Mouse (Mus musculus): Measurements from ENCODE around the gene Rgma. TPM values are rescaled to one million over a fixed set of nuclear protein-coding genes. Genes with fewer than 3 reads are reported as not detected.

The Rgma gene
- polyA plus RNA-seq, 1 experiment from 2014 or later = 3.8 TPM

DNA sequence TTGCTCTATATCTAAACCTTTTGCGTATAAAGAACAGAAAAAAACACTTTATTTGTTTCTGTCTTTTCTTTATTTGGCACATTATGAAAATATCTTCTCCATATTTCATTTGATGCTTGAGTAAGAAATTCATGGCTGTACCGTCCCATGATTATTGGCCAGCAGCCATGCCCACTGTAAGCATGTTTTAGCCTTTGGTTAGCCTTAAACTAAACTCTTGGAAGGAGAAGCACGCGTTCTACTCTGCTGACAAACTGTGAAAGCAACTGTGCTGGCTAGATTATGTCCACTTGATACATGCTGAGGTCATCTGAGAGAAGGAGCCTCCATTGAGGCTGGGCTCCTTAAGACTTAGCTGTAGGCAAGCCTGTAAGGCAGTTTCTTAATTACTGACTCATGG, 66.9 kb downstream of the Rgma start:
- WGBS = 94% methylated on average over 4 of the region's 4 CpGs
- Histone ChIP-seq H3K9ac (no peak overlapping the region), H3K36me3 (peaks cover 100% of the 10 kb centered on the region), H3K4me2 (no peak overlapping the region), H3K4me3 (no peak overlapping the region), H3K4me1 (peaks cover 11% of the 10 kb centered on the region), H3K27me3 (replicated peaks) (no peaks in the 10 kb centered on the region), H3K9me3 (no peaks in the 10 kb centered on the region; the same call in 1 of the 2 replicates), H3K27ac (replicated peaks) (no peak overlapping the region)
- no peak for ATAC-seq (ENCODE audit: extremely low read depth, insufficient number of reproducible peaks, low FRiP score, low TSS enrichment)

- H3K27me3 ChIP-seq (replicated peaks) = no peaks in the 10 kb centered on the region
- ATAC-seq (ENCODE audit: extremely low read depth, insufficient number of reproducible peaks, low FRiP score, low TSS enrichment) = no peak
These were observed 76.3 kb downstream of the Rgma start for GRCm38 (mm10) chr7:73451594-73451993.

GRCm38 (mm10) chr7:73452187-73452808, 77.0 kb downstream of the Rgma start:
- no peak for ATAC-seq (ENCODE audit: extremely low read depth, insufficient number of reproducible peaks, low FRiP score, low TSS enrichment)
- WGBS = 82% methylated on average over 3 of the region's 3 CpGs

More at GRCm38 (mm10) chr7:73451594-73451993, 76.3 kb downstream of the Rgma start:
- Histone ChIP-seq H3K9me3 (no peaks in the 10 kb centered on the region), H3K27ac (replicated peaks) (no peak overlapping the region), H3K9ac (no peak overlapping the region), H3K4me1 (peaks cover 16% of the 10 kb centered on the region), H3K4me2 (no peak overlapping the region), H3K36me3 (peaks cover 98% of the 10 kb centered on the region), H3K4me3 (no peak overlapping the region)
- 95% methylated on average over 4 of the region's 4 CpGs for WGBS

DNA sequence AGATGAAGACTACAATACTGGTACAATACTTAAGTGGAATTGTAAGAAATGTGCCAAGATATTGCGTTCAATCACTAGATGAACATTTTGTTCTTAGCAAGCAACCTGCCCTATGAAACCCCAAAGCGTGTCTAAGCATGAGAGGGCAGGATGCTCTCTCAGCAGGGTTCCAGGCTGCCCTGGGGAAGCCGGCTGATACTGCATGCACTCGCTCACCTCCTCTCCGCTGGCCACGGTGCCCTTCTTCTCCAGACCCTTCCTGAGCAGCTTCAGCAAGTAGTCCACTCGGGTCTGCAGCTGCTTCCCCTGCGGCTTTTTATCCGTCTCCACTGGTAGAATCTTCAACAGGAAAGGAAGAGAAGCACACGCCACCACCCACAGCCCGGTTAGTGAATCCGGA, 78.8 kb downstream of the Rgma start:
- WGBS = 88% methylated on average over 12 of the region's 12 CpGs
- H3K4me2 ChIP-seq = no peak overlapping the region
- H3K27me3 ChIP-seq (replicated peaks) = no peaks in the 10 kb centered on the region
- ATAC-seq (ENCODE audit: extremely low read depth, insufficient number of reproducible peaks, low FRiP score, low TSS enrichment) = no peak
- H3K27ac ChIP-seq (replicated peaks) = no peak overlapping the region
- H3K9ac ChIP-seq = no peak overlapping the region
- H3K4me1 ChIP-seq = peaks cover 16% of the 10 kb centered on the region
- H3K9me3 ChIP-seq = no peaks in the 10 kb centered on the region
- no peak overlapping the region for H3K4me3 ChIP-seq
- H3K36me3 ChIP-seq = peaks cover 98% of the 10 kb centered on the region

More at GRCm38 (mm10) chr7:73452187-73452808, 77.0 kb downstream of the Rgma start:
- H3K36me3 ChIP-seq = peaks cover 98% of the 10 kb centered on the region
- H3K27ac ChIP-seq (replicated peaks) = peak overlapping the region; percentile 20; the same call in 1 of the 2 replicates
- H3K4me1 ChIP-seq = peaks cover 16% of the 10 kb centered on the region
- no peaks in the 10 kb centered on the region for H3K27me3 ChIP-seq (replicated peaks)
- no peak overlapping the region for H3K9ac ChIP-seq
- H3K4me2 ChIP-seq = no peak overlapping the region
- no peak overlapping the region for H3K4me3 ChIP-seq
- no peaks in the 10 kb centered on the region for H3K9me3 ChIP-seq

- H3K9me3 ChIP-seq = no peaks in the 10 kb centered on the region
- no peaks in the 10 kb centered on the region for H3K27me3 ChIP-seq (replicated peaks)
- WGBS = 80% methylated on average over 2 of the region's 2 CpGs
- H3K36me3 ChIP-seq = peaks cover 95% of the 10 kb centered on the region
- no peak overlapping the region for H3K4me3 ChIP-seq
- ATAC-seq (ENCODE audit: extremely low read depth, insufficient number of reproducible peaks, low FRiP score, low TSS enrichment) = no peak
- no peak overlapping the region for H3K4me2 ChIP-seq
- H3K4me1 ChIP-seq = 0 out of 2 replicates have a peak, but pooled peaks cover 7% of the 10 kb centered on the region
- H3K9ac ChIP-seq = no peak overlapping the region
- H3K27ac ChIP-seq (replicated peaks) = no peak overlapping the region
These were observed 88.2 kb downstream of the Rgma start for GRCm38 (mm10) chr7:73463546-73463945.

GRCm38 (mm10) chr7:73467741-73468140, 92.4 kb downstream of the Rgma start:
- H3K9ac ChIP-seq = no peak overlapping the region
- H3K27me3 ChIP-seq (replicated peaks) = no peaks in the 10 kb centered on the region
- no peak overlapping the region for H3K4me3 ChIP-seq
- H3K36me3 ChIP-seq = peaks cover 93% of the 10 kb centered on the region
- 95% methylated on average over 3 of the region's 3 CpGs for WGBS
- no peak for ATAC-seq (ENCODE audit: extremely low read depth, insufficient number of reproducible peaks, low FRiP score, low TSS enrichment)
- H3K27ac ChIP-seq (replicated peaks) = no peak overlapping the region
- H3K9me3 ChIP-seq = no peaks in the 10 kb centered on the region
- H3K4me2 ChIP-seq = no peak overlapping the region
- H3K4me1 ChIP-seq = 0 out of 2 replicates have a peak, but pooled peaks cover 7% of the 10 kb centered on the region

Other genes with a start within 250 kb of the Rgma start
- gene Chd2, start 166.3 kb downstream of the Rgma start, polyA plus RNA-seq (2015; fragmentation: Nextera tagmentation; extraction: Ambion mirVana) = 31.3 and 34.1 TPM in 2 replicates